Mouse (Mus musculus) CH12.LX (cell line): ENCODE results near the gene Unc93b1. TPM values are rescaled to one million over a fixed set of nuclear protein-coding genes. Genes with fewer than 3 reads are reported as not detected.

Source experiments
- DNase-seq: peaks from one replicate; pipeline ENCODE4 v3.0.0-alpha.2; 2013; ENCODE audit errors: extremely low read depth
- H3K27ac ChIP-seq: 2 replicates; pipeline ENCODE4 v1.5.1; 2012; ENCODE audit warnings: low read depth, mild to moderate bottlenecking, control low read depth, moderate library complexity; ENCODE audit not compliant: insufficient read depth
- H3K27me3 ChIP-seq: replicated peaks from 2 replicates; pipeline ENCODE3; 2012; ENCODE audit warnings: inconsistent platforms
- H3K36me3 ChIP-seq, 2 experiments: replicated peaks in 1 of 2; 2 replicates each; pipeline versions ENCODE3 to v1.6.1; 2012; ENCODE audit warnings: inconsistent platforms in 1 of 2, low read length in 1 of 2, mild to moderate bottlenecking in 1 of 2, mixed read lengths in 1 of 2, moderate library complexity in 1 of 2; ENCODE audit not compliant: control insufficient read depth in 1 of 2, insufficient read depth in 1 of 2
- H3K4me1 ChIP-seq, 2 experiments: 2 replicates each; pipeline ENCODE4 v1.6.1; 2012; ENCODE audit warnings: inconsistent platforms in 1 of 2, moderate library complexity in 1 of 2; ENCODE audit not compliant: insufficient read depth in 2 of 2, control insufficient read depth in 1 of 2
- H3K4me2 ChIP-seq: 2 replicates; pipeline ENCODE4 v1.6.1; 2012; ENCODE audit warnings: low read depth, mild to moderate bottlenecking, control low read depth; ENCODE audit not compliant: poor library complexity, insufficient read depth, severe bottlenecking
- H3K4me3 ChIP-seq, 3 experiments: fragments of 150-350 bp in 1 of 3; sonication (generic) in 1 of 3; replicated peaks in 1 of 3; 2 replicates each; pipeline versions ENCODE3 to v1.5.1; 2011 to 2012; ENCODE audit warnings: low read depth in 2 of 3, low read length in 2 of 3, mild to moderate bottlenecking in 2 of 3, moderate library complexity in 2 of 3, control low read depth in 1 of 3, improper control_type of control experiment in 1 of 3, inconsistent platforms in 1 of 3, mixed read lengths in 1 of 3; ENCODE audit not compliant: poor library complexity in 1 of 3
- H3K79me2 ChIP-seq: replicated peaks from 2 replicates; pipeline ENCODE4 v1.6.1; 2012; ENCODE audit warnings: mild to moderate bottlenecking, moderate library complexity; ENCODE audit not compliant: control insufficient read depth, poor library complexity, insufficient read depth, severe bottlenecking; ENCODE audit errors: extremely low read depth
- H3K9ac ChIP-seq: 2 replicates; pipeline ENCODE4 v1.6.1; 2012; ENCODE audit warnings: low read depth, mild to moderate bottlenecking, control low read depth, moderate library complexity; ENCODE audit not compliant: insufficient read depth
- H3K9me3 ChIP-seq: replicated peaks from 2 replicates; pipeline ENCODE3; 2012; ENCODE audit warnings: low read length, inconsistent platforms, mixed read lengths
- CHD1 ChIP-seq: IDR thresholded peaks from 2 replicates; pipeline ENCODE4 v1.6.1; 2012; ENCODE audit warnings: low read depth, low read length, improper control_type of control experiment, inconsistent platforms
- CTCF ChIP-seq, 2 experiments: IDR thresholded peaks in 1 of 2; conservative IDR thresholded peaks in 1 of 2; 2 replicates each; pipeline ENCODE4 v1.5.1; 2011 to 2012; ENCODE audit warnings: low read depth in 2 of 2, low read length in 2 of 2, improper control_type of control experiment in 1 of 2, inconsistent platforms in 1 of 2, mild to moderate bottlenecking in 1 of 2, moderate library complexity in 1 of 2
- ELF1 ChIP-seq: IDR thresholded peaks from 2 replicates; pipeline ENCODE4 v1.6.1; 2014; ENCODE audit warnings: low read depth, mild to moderate bottlenecking, inconsistent platforms, low read length, improper control_type of control experiment
- JUND ChIP-seq: conservative IDR thresholded peaks from 2 replicates; pipeline ENCODE4 v1.6.1; 2011; ENCODE audit warnings: low read depth, low read length, improper control_type of control experiment
- MXI1 ChIP-seq: IDR thresholded peaks from 2 replicates; pipeline ENCODE4 v1.6.1; 2011; ENCODE audit warnings: mild to moderate bottlenecking, low read depth, low read length, improper control_type of control experiment
- POLR2A ChIP-seq: IDR thresholded peaks from 2 replicates; pipeline ENCODE4 v1.6.1; 2011; ENCODE audit warnings: low read depth, mild to moderate bottlenecking, improper control_type of control experiment, low read length
- SIN3A ChIP-seq: IDR thresholded peaks from 2 replicates; pipeline ENCODE4 v1.6.1; 2012; ENCODE audit warnings: low read length, improper control_type of control experiment, inconsistent platforms
- TBP ChIP-seq: conservative IDR thresholded peaks from 2 replicates; pipeline ENCODE4 v1.6.1; 2011; ENCODE audit warnings: low read depth, low read length, improper control_type of control experiment
- USF2 ChIP-seq: conservative IDR thresholded peaks from 2 replicates; pipeline ENCODE4 v1.6.1; 2011; ENCODE audit warnings: low read depth, low read length, improper control_type of control experiment
- ZMIZ1 ChIP-seq: IDR thresholded peaks from 2 replicates; pipeline ENCODE4 v1.6.1; 2012; ENCODE audit warnings: low read depth, mild to moderate bottlenecking, inconsistent platforms, low read length, improper control_type of control experiment
- dilution Hi-C: fragments of 300-500 bp; cut with MboI; formaldehyde crosslinking; loops from 2 replicates; pipeline ENCODE4 v1.14.3; 2020; ENCODE audit warnings: low sequenced_read_pairs; ENCODE audit not compliant: extremely low pct_unique_long_range_greater_than_20kb, extremely low pct_ligation_motif_present
- in situ Hi-C: fragments of 300-500 bp; cut with MboI; formaldehyde crosslinking; loops from 3 replicates; pipeline ENCODE4 v1.14.3; 2019; ENCODE audit warnings: low sequenced_read_pairs, low pct_ligation_motif_present, low pct_unique_long_range_greater_than_20kb, mixed read lengths
- polyA plus RNA-seq: library from polyadenylated mRNA; unstranded; fragments of >175 nt; gene quantifications from 2 replicates; pipeline ENCODE4 v1.2.1, GENCODE M21; 2012; ENCODE audit warnings: low read depth; ENCODE audit not compliant: insufficient read length
- total RNA-seq, 2 experiments: library from RNA; depleted of rRNA; stranded (reverse); fragments of 300-350 nt in 1 of 2; fragments of >200 nt in 1 of 2; gene quantifications; 2 replicates each; pipeline ENCODE4 v1.2.3; 2012 to 2014

The Unc93b1 gene
- total and polyA plus RNA-seq, 3 experiments = 82.3 to 117 (median 84.7) TPM

DNA sequence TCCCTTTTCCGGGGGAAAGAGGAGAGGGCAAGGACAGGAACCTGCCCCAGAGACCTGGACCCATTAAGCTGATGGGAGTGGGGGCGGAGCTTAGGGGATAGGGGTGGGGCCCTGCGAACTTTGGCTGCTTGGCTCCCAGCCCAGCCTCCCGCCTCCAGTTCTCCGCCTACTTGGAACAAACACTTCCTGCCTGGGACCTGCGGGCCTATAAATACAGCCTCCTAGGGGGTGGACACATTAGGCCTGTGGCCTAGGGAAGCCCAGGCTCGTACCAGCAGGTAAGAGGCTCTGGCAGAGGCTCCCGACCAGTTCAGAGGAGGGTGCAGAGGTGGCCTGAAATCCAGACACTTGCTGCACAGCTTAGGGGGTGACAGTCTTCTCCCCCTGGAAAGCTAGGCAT, 51.3 kb downstream of the Unc93b1 start, which contains the start of gene Acy3:
TSS of gene Acy3 (plus strand) at position 237 of the 400 bp plus-strand sequence.
- Histone ChIP-seq H3K9me3 (peaks cover 7% of the 10 kb centered on the region), H3K27me3 (peaks cover 38% of the 10 kb centered on the region), H3K4me1 (peaks cover 0 to 12% of the 10 kb centered on the region in 2 experiments; a peak in 2 of 4 replicates), H3K36me3 (no peaks in the 10 kb centered on the region), H3K9ac (no peak within 1 kb of the TSS), H3K27ac (no peak within 1 kb of the TSS), H3K4me3 (no peak within 1 kb of the TSS), H3K4me2 (no peak within 1 kb of the TSS), H3K79me2 (no peaks in the 10 kb centered on the region)
- in situ Hi-C loops (no loop called here), dilution Hi-C loops (no loop called here)
- no peak for DNase-seq
- no peak for TF ChIP-seq JUND
- TF ChIP-seq POLR2A = 0 out of 2 replicates have a peak, but pooled peaks have one; percentile 21
- no peak for TF ChIP-seq USF2
- no peak for TF ChIP-seq TBP
- TF ChIP-seq CHD1 = no peak

DNA sequence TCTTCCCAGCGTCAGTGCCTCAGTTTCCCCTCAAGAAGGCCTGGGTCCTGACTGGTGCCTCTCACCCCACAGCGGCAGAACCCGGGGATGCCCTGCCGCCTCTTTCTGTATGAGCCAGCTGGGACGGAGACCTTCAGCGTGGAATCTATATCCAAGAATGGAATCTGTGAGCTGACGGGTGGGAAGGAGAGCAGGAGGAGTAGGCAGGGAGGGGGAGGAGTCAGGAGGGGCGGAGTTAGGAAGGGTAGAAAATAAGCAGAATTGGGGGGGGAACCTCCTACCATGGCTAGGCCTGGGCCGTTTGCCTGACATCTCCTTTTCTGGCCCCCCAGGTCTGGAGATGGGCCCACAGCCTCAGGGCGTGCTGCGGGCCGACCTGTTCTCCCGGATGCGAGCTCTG, 53.1 kb downstream of the Unc93b1 start:
- peaks cover 7% of the 10 kb centered on the region for H3K9me3 ChIP-seq
- H3K4me1 ChIP-seq = peaks cover 0 to 12% of the 10 kb centered on the region in 2 experiments; a peak in 2 of 4 replicates
- dilution Hi-C loops = no loop called here
- H3K4me3 ChIP-seq = no peak overlapping the region
- H3K79me2 ChIP-seq = no peaks in the 10 kb centered on the region
- DNase-seq = no peak
- H3K27ac ChIP-seq = no peak overlapping the region
- H3K9ac ChIP-seq = no peak overlapping the region
- TF ChIP-seq SIN3A = no peak
- TF ChIP-seq MXI1 = no peak
- TF ChIP-seq ZMIZ1 = no peak
- no peak for TF ChIP-seq ELF1
- no peak overlapping the region for H3K4me2 ChIP-seq
- H3K36me3 ChIP-seq = no peaks in the 10 kb centered on the region
- H3K27me3 ChIP-seq = peaks cover 40% of the 10 kb centered on the region
- in situ Hi-C loops = no loop called here

DNA sequence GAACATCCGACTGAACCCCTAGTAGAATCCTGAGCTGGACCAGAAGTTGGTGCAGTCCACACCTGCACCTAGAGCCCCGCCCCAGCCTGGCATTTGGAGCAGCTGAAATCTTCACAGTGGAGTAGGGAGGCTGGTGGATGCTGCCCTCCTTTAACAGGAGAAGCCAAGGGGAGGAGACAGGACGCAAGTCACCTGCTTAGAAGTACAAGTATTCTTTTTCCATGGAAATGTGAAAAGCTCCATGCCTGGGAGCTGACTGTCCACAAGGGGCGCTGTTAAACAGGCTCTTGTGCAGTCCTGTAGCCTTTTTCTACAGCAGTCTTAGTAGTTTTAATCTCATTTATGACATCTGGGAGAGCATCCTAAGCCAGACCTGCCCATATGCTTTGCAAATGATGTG, 53.8 kb downstream of the Unc93b1 start:
- H3K4me1 ChIP-seq = peaks cover 0 to 12% of the 10 kb centered on the region in 2 experiments; a peak in 2 of 4 replicates
- H3K9ac ChIP-seq = no peak overlapping the region
- no peaks in the 10 kb centered on the region for H3K79me2 ChIP-seq
- TF ChIP-seq CTCF (conservative IDR thresholded peaks at IDR 0.05 in 1 of 2, IDR thresholded peaks at IDR 0.05 in 1 of 2; ENCODE audit: low read depth in 2 of 2, low read length in 2 of 2) = peak in 1 of 2 experiments; percentile 13; a peak in 1 of 4 replicates
- TF ChIP-seq TBP = no peak
- H3K36me3 ChIP-seq = no peaks in the 10 kb centered on the region
- peaks cover 7% of the 10 kb centered on the region for H3K9me3 ChIP-seq
- peaks cover 41% of the 10 kb centered on the region for H3K27me3 ChIP-seq
- H3K4me2 ChIP-seq = no peak overlapping the region
- DNase-seq = no peak
- no peak overlapping the region for H3K4me3 ChIP-seq
- dilution Hi-C loops (no loop called here), in situ Hi-C loops (no loop called here)
- no peak overlapping the region for H3K27ac ChIP-seq
